Mouse (Mus musculus) granulocyte monocyte progenitor cell, adult 5-6 weeks (primary cell): ENCODE data around the gene Gm49373. TPM values are rescaled to one million over a fixed set of nuclear protein-coding genes. Genes with fewer than 3 reads are reported as not detected.

Experiments
- ATAC-seq: replicated peaks from 2 replicates; pipeline ENCODE4 v1.8.0; 2016; ENCODE audit warnings: mild to moderate bottlenecking, moderate TSS enrichment, inconsistent platforms; ENCODE audit not compliant: poor library complexity, severe bottlenecking
- total RNA-seq, 2 experiments: library from RNA; stranded (forward) in 1 of 2; stranded (reverse) in 1 of 2; fragments of 200-712, 200-1000 nt in 1 of 2; fragments of >200 nt in 1 of 2; fragmentation: Nextera tagmentation in 1 of 2; gene quantifications; 2 replicates each; pipeline ENCODE4 v1.2.3; 2014 to 2017

The Gm49373 gene
- total RNA-seq, 2 experiments from 2014 or later: not detected

DNA sequence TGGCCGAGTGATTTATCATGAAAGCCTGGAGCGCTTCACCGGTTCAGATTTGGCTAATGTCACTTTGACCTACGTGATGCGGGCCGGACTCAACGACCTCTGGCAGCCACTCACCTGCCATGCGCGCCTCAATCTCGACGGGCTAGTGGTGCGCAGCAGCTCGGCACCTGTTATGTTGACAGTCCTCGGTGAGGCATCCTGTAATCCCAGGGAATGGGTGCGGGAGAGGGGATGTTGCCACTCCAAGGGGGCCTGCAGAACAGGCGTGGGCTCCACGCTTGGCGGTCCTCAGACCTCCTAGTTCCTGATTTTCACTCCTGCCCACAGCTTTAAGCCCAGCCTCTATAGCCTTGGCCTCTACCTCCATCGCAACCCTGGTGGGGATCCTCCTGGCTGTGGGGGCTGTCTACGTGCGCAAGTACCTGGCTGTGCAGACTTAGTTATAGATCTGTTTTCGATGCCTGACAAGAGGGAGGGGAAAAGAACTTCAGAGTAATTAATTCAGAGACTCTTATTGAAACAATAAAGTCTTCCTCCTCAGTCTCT lies 42.8 kb downstream of the Gm49373 start:
- ATAC-seq: peak; percentile 15; the same call in 1 of the 2 replicates

DNA sequence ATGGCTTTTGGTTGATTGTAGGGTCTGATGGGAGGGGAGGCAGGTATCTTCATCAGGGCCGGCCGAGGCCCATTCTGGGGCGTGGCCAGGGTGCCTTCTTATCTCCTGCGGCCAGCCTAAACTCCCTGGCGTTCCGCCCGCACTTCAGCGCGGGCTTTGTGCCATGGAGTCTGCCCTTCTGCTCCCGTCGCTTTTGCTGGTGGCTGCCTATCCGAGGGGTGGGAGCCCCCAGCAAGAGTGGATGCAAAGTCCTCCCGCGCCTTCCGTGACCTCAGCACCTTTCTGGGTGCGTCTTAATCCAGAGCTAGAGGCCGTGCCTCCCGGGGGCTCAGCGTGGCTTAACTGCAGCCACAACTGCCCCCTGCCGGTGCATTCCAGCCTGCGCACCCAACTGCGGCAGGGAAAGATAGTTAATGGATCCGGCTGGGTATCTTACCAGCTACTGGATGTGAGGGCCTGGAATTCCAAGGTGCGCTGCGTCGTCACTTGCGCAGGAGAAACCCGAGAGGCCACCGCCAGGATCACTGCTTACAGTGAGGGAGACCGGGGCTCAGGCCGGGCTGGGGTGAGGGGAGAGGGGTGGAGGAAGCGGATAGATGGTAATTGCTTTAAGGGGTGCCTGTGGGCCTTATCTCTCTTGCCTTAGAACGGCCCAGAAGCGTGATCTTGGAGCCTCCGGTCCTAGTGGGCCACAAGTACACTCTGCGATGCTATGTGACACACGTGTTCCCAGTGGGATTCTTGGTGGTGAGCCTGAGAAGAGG lies 43.4 kb downstream of the Gm49373 start, which contains the start of gene Icam4:
Gene Icam4 (plus strand): TSS at position 83 of the 764 bp plus-strand sequence.
- ATAC-seq: peak; percentile 51

DNA sequence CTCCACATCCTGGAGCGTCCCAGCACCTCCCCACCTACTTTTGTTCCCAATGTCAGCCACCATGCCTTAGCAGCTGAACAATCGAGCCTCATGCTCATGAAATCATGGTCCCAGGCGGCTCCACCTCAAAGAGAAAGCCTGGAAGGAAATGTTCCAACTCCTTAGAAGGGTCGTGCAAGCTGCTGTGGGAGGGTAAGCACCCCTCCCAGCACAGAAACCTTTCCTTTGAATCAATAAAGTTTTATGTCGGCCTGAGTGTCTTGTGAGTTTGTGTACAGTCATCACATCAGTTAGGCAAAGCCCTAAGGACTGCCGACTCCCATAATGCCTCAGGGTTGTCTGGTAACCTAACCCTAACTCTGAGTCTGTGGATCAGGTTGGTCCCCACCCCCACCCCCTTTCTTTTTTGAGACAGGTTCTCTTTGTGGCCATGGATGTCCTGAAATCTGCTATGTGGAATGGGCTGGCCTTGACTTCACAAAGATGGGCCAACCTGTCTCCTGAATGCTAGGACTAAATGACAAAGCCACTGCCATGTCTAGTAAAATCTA lies 44.3 kb downstream of the Gm49373 start:
- no peak for ATAC-seq

DNA sequence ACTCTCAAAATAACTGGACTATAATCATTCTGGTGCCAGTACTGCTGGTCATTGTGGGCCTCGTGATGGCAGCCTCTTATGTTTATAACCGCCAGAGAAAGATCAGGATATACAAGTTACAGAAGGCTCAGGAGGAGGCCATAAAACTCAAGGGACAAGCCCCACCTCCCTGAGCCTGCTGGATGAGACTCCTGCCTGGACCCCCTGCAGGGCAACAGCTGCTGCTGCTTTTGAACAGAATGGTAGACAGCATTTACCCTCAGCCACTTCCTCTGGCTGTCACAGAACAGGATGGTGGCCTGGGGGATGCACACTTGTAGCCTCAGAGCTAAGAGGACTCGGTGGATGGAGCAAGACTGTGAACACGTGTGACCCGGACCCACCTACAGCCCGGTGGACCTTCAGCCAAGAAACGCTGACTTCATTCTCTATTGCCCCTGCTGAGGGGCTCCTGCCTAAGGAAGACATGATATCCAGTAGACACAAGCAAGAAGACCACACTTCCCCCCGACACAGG lies 45.1 kb downstream of the Gm49373 start:
- ATAC-seq: no peak

DNA sequence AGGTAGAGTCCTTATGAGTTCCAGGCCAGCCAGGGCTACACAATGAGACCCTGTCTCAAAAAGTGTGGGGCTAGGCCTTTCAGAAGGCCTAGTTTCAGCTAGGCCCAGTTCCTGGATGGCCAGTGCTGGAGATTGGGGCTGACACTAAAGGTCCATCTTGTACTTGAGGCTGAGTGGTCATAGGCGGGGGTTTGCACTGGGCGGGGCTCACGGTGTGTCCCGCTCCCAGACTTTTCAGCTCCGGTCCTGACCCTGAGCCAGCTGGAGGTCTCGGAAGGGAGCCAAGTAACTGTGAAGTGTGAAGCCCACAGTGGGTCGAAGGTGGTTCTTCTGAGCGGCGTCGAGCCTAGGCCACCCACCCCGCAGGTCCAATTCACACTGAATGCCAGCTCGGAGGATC lies 46.0 kb downstream of the Gm49373 start:
- ATAC-seq: no peak

DNA sequence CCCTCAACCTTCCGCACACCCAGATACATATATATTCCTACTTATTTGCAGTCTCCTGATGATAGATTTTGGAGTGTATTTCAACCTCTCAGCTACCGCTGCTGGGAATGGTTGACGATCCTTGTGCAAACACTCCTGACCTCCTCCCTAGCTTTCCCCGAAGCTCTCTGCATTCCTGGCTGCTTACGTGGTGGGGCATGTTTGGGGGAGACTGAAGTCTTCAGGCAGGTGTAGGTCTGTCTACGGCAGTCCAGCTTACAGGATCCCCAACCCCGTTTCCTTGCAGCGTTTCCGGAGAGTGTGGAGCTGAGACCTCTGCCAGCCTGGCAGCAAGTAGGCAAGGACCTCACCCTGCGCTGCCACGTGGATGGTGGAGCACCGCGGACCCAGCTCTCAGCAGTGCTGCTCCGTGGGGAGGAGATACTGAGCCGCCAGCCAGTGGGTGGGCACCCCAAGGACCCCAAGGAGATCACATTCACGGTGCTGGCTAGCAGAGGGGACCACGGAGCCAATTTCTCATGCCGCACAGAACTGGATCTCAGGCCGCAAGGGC lies 47.6 kb downstream of the Gm49373 start:
- no peak for ATAC-seq

DNA sequence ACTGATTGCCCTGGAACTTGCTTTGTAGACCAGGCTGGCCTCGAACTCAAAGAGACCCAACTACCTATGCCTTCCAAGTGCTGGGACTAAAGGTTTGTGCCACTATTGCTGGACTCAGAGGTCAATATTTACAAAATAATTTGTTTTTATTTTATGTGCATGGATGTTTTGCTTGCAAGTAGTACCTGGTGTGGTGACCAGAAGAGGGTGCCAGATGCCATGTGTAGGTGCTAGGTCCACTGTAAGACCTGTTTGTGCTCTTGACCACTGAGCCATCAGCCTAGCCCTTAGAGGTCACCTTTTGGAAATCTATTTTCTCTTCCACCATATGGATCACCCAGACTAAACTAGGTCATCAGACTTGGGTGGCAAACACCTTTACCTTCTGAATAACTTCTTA lies 50.2 kb downstream of the Gm49373 start:
- ATAC-seq: no peak

DNA sequence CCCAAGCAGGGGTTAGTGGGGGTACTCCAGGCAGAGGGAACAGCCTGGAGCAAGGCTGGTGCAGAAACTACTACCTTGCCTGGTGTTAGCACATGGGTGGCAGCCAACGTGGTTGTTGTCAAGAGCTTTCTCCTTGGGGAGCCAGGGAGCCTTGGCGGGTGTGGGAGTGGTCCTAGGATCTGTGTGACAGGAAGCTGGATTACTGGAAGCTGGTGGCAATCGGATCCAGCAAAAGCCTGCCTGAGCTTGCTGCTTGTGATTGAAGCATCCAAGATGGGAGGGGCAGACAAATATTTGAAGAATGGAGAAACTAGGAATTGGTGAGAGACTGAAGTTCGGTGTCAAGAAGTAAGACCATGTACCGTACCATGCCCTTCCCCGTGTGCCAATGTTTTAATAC lies 50.6 kb downstream of the Gm49373 start:
- ATAC-seq: no peak

DNA sequence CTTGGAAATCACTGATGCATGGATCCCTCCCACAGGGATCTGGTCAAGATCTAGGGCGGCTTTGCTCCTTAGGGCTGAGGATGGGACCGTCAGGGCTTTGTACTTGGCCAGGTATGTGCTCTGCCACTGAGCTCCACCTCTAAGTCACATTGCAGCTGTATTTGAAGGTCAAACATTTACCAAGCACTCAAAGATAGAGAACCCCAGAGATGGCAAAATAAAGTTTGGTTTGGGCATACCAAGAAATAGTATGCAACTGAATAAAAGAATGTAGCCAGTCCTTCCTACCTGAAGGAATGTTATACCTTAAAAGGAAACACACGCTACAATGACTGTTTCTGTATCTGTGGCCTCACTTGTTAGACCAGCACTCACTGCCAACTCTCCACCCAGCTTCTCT lies 51.5 kb downstream of the Gm49373 start:
- no peak for ATAC-seq

DNA sequence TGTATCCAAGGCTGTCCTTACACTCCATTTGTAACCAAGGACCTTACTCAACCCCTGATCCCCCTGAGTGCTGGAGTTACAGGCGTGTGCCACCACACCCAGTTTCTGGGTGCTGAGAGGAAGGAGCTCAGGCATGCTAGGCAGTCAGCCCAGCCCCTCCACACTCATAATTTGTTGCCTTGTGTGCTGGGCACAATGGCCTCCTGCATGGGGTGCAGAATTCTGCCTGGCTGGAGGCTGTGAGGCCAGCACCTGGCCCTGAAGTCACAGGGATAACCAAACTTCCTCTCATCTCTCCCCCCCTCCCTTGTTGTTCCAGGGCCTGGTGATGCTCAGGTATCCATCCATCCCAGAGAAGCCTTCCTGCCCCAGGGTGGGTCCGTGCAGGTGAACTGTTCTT lies 54.3 kb downstream of the Gm49373 start:
- no peak for ATAC-seq

DNA sequence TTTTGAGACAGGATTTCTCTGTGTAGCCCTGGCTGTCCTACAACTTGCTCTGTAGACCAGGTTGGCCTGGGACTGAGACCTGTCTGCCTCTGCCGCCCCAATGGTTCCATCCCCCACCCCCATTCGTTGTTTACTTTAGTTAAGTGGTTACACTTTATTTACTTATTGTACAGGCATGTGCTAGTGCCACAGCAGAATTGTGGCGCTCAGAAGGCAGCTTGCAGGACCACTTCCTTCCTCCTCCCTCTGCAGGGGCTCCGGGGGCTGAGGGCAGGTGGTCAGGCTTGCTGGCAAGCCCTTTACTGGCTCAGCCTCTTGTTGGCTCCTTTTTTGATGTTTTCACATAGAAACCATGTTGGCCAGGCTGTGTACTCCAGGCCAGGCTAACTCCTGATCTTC lies 55.7 kb downstream of the Gm49373 start:
- no peak for ATAC-seq

DNA sequence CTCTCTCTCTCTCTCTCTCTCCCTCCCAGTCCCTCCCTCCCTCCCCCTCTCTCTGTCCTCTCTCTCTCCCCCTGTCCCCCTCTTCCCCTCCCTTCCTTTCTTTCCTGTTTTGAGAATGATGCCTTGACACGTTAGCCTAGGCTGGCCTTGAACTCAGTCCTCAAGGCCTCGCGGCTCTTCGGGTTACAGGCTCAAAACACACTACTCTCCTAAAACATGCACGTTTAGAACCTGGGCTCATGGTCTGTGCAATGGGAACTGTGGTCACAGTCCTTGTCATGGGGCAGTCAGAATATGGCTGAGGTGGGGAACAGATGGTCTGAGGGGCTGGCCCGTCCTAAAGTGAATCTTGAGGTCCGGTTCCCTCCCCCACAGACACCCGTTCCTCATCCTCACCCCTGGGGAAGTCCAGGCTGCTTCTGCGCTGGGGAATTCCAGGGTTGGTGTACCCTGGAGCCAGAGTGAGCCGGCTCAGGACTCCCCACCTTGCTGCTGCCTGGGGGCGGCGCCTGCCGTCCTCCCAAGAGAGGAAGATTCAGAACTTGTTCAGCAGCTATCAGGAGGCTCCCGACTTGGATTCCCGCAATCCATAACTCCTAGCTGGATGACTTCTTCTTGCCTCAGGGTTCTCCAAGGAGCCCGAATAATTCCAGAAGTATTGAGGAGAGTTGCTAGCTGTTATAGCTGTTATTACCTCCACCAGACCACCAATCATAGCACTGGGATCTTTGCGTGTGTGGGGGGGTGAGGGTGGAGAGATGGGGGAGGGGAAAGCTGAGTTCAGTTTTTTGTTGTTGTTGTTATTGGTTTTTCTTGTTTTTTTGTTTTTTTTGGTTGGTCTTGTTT lies 56.3 kb downstream of the Gm49373 start:
- ATAC-seq: peak; percentile 28

DNA sequence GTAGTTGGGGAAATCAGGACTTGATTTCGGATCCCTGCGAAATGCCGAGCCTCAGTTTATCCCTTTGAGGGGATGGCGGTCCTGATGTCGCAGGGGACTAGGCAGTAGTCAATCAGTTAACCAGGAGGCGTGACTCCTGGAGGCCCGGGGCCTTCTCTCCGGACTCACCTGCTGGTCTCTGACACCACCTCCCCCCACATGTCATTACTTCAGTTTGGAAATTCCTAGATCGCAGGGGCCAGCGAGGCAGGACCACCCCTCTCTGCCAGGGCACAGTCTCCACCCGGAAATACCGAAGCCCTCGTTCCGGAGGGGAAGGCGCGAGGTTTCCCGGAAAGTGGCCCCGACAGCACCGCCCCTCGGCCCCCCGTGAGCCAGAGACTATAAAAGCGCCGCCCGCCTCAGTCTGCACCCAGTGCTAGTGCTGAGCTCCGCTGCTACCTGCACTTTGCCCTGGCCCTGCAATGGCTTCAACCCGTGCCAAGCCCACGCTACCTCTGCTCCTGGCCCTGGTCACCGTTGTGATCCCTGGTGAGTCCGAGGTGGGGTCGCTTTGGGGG lies 57.2 kb downstream of the Gm49373 start, which contains the start of gene Icam1:
Gene Icam1 (plus strand): TSS at position 415 of the 560 bp plus-strand sequence.
- peak; percentile 52 for ATAC-seq

DNA sequence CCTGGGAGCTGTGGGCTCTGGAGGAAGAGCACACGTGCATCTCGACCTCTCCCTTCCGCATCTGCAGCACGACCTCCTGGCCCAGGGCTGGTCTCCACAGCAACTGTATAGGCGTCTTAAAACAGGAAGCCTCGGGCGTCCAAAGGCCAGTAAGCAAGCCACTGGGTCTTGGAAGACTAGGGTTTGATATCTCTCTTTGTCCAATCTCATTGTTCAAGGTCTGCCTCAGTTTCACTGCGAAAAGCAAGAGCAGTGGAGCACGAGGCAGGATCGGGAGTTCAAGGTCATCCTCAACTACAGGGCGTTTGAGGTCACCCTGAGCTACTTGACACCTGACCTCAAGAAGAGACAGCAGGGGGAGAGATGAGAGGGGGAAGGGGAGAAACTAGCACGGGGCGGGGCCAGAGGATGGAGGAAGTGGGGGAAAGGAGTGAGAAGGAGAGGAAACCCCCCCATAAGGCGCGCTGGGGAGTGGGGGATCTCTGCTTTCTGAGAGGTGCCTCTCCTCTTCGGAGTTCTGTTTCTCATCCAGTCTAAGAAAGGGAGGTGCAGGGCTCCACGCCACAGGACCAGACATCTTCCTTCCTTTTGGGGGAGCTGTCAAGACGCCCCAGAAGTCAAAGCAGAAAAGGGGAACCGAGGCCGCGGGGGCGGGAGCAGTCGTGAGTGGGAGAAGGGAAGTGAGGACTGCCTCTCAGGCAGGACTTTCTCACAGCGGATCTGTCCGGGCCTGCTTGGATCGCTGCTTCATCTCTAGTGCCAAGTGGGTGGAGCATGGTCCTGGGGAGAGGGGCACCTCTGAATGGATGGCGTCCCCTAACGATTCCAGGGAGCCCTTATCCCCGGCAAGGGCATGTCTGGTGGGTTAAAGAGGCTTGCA lies 58.0 kb downstream of the Gm49373 start:
- peak; percentile 75 for ATAC-seq

Other genes starting within 250 kb of the Gm49373 start
- gene A230050P20Rik, start 204.5 kb downstream of the Gm49373 start, total RNA-seq (2014; fragmentation: Nextera tagmentation): 13.8 and 44.1 TPM in 2 replicates
- 14.4 and 16.1 TPM in 2 replicates for gene A230050P20Rik, start 204.5 kb downstream of the Gm49373 start, total RNA-seq (2017)
- 1.5 and 2.5 TPM in 2 replicates for gene Angptl6, start 193.4 kb downstream of the Gm49373 start, total RNA-seq (2014; fragmentation: Nextera tagmentation)
- 0.52 and 1.4 TPM in 2 replicates for gene Angptl6, start 193.4 kb downstream of the Gm49373 start, total RNA-seq (2017)
- 88.0 and 115 TPM in 2 replicates for gene Ppan, start 184.9 kb downstream of the Gm49373 start, total RNA-seq (2014; fragmentation: Nextera tagmentation)
- 172 and 173 TPM in 2 replicates for gene Ppan, start 184.9 kb downstream of the Gm49373 start, total RNA-seq (2017)
- gene Eif3g, start 174.5 kb downstream of the Gm49373 start, total RNA-seq (2014; fragmentation: Nextera tagmentation): 224 and 262 TPM in 2 replicates
- 187 and 207 TPM in 2 replicates for gene Eif3g, start 174.5 kb downstream of the Gm49373 start, total RNA-seq (2017)
- gene Dnmt1, start 113.2 kb downstream of the Gm49373 start, total RNA-seq (2014; fragmentation: Nextera tagmentation): 172 and 204 TPM in 2 replicates
- gene Dnmt1, start 113.2 kb downstream of the Gm49373 start, total RNA-seq (2017): 244 and 247 TPM in 2 replicates
- gene S1pr2, start 96.3 kb downstream of the Gm49373 start, total RNA-seq (2014; fragmentation: Nextera tagmentation): 3.7 and 11.0 TPM in 2 replicates
- gene S1pr2, start 96.3 kb downstream of the Gm49373 start, total RNA-seq (2017): 3.2 and 3.4 TPM in 2 replicates
- 44.8 and 73.4 TPM in 2 replicates for gene Mrpl4, start 70.4 kb downstream of the Gm49373 start, total RNA-seq (2014; fragmentation: Nextera tagmentation)
- 44.5 and 46.0 TPM in 2 replicates for gene Mrpl4, start 70.4 kb downstream of the Gm49373 start, total RNA-seq (2017)
- 11.6 and 14.7 TPM in 2 replicates for gene Icam1, start 57.1 kb downstream of the Gm49373 start, total RNA-seq (2014; fragmentation: Nextera tagmentation)
- 5.9 and 8.0 TPM in 2 replicates for gene Icam1, start 57.1 kb downstream of the Gm49373 start, total RNA-seq (2017)
- 2.1 and 2.3 TPM in 2 replicates for gene Icam4, start 43.7 kb downstream of the Gm49373 start, total RNA-seq (2014; fragmentation: Nextera tagmentation)
- 0.31 and 1.2 TPM in 2 replicates for gene Icam4, start 43.7 kb downstream of the Gm49373 start, total RNA-seq (2017)
- gene Icam5, start 41.0 kb downstream of the Gm49373 start, total RNA-seq (2014; fragmentation: Nextera tagmentation): 0.36 TPM in 1 of 2 replicates, not detected in the other
- gene Icam5, start 41.0 kb downstream of the Gm49373 start, total RNA-seq (2017): 0.04 TPM in 1 of 2 replicates, not detected in the other
- gene Zglp1, start 6.0 kb downstream of the Gm49373 start, total RNA-seq (2014; fragmentation: Nextera tagmentation): 6.2 TPM in 1 of 2 replicates, not detected in the other
- gene Zglp1, start 6.0 kb downstream of the Gm49373 start, total RNA-seq (2017): not detected in 2 replicates
- 23.5 and 39.7 TPM in 2 replicates for gene Fdx1l, start 518 bp upstream of the Gm49373 start, total RNA-seq (2014; fragmentation: Nextera tagmentation)
- 56.5 and 59.4 TPM in 2 replicates for gene Fdx1l, start 518 bp upstream of the Gm49373 start, total RNA-seq (2017)
- gene Gm38431, start 18.9 kb upstream of the Gm49373 start, total RNA-seq (2014; fragmentation: Nextera tagmentation): 61.0 and 67.3 TPM in 2 replicates
- gene Gm38431, start 18.9 kb upstream of the Gm49373 start, total RNA-seq (2017): 5.5 and 7.5 TPM in 2 replicates
- gene Raver1, start 18.9 kb upstream of the Gm49373 start, total RNA-seq (2014; fragmentation: Nextera tagmentation): 59.8 and 74.1 TPM in 2 replicates
- 19.6 and 22.9 TPM in 2 replicates for gene Raver1, start 18.9 kb upstream of the Gm49373 start, total RNA-seq (2017)
- 27.1 and 28.6 TPM in 2 replicates for gene Tyk2, start 58.1 kb upstream of the Gm49373 start, total RNA-seq (2014; fragmentation: Nextera tagmentation)
- 19.0 and 19.8 TPM in 2 replicates for gene Tyk2, start 58.1 kb upstream of the Gm49373 start, total RNA-seq (2017)
- gene Cdc37, start 76.9 kb upstream of the Gm49373 start, total RNA-seq (2014; fragmentation: Nextera tagmentation): 120 and 157 TPM in 2 replicates
- 285 and 306 TPM in 2 replicates for gene Cdc37, start 76.9 kb upstream of the Gm49373 start, total RNA-seq (2017)
- gene Pde4a, start 92.6 kb upstream of the Gm49373 start, total RNA-seq (2014; fragmentation: Nextera tagmentation): 19.9 and 25.7 TPM in 2 replicates
- 3.8 and 4.1 TPM in 2 replicates for gene Pde4a, start 92.6 kb upstream of the Gm49373 start, total RNA-seq (2017)
- gene Keap1, start 166.3 kb upstream of the Gm49373 start, total RNA-seq (2014; fragmentation: Nextera tagmentation): 28.8 TPM in 2 replicates
- gene Keap1, start 166.3 kb upstream of the Gm49373 start, total RNA-seq (2017): 31.9 and 33.5 TPM in 2 replicates
- gene S1pr5, start 175.3 kb upstream of the Gm49373 start, total RNA-seq (2014; fragmentation: Nextera tagmentation): not detected in 2 replicates
- gene S1pr5, start 175.3 kb upstream of the Gm49373 start, total RNA-seq (2017): 0.21 and 0.56 TPM in 2 replicates
- 6.4 and 8.9 TPM in 2 replicates for gene Atg4d, start 192.2 kb upstream of the Gm49373 start, total RNA-seq (2014; fragmentation: Nextera tagmentation)
- gene Atg4d, start 192.2 kb upstream of the Gm49373 start, total RNA-seq (2017): 5.5 and 5.9 TPM in 2 replicates
- gene Kri1, start 214.9 kb upstream of the Gm49373 start, total RNA-seq (2014; fragmentation: Nextera tagmentation): 50.9 and 56.3 TPM in 2 replicates
- gene Kri1, start 214.9 kb upstream of the Gm49373 start, total RNA-seq (2017): 59.5 and 86.0 TPM in 2 replicates
- 11.0 and 12.9 TPM in 2 replicates for gene Cdkn2d, start 218.3 kb upstream of the Gm49373 start, total RNA-seq (2014; fragmentation: Nextera tagmentation)
- gene Cdkn2d, start 218.3 kb upstream of the Gm49373 start, total RNA-seq (2017): 15.4 and 16.7 TPM in 2 replicates
- 2.5 and 5.4 TPM in 2 replicates for gene Ap1m2, start 239.2 kb upstream of the Gm49373 start, total RNA-seq (2014; fragmentation: Nextera tagmentation)
- 0.10 and 0.43 TPM in 2 replicates for gene Ap1m2, start 239.2 kb upstream of the Gm49373 start, total RNA-seq (2017)
- 117 and 134 TPM in 2 replicates for gene Slc44a2, start 247.6 kb upstream of the Gm49373 start, total RNA-seq (2014; fragmentation: Nextera tagmentation)
- 83.5 and 89.1 TPM in 2 replicates for gene Slc44a2, start 247.6 kb upstream of the Gm49373 start, total RNA-seq (2017)